In genomic region chr10:7667342-7667802, GRCm38 (mm10) we compare ENCODE assay signal across 7 mouse cellular contexts. TPM values are rescaled to one million over a fixed set of nuclear protein-coding genes. Genes with fewer than 3 reads are reported as not detected.
DNase-seq lines count a peak whose midpoint lies in the region; ATAC-seq lines count a peak whose summit lies in the region.

Gene Nup43 (plus strand): TSS chr10:7667503.

- no peaks in the 10 kb centered on the region for H3K9me3 ChIP-seq in embryonic facial prominence, embryonic 10.5 days
- no peaks in the 10 kb centered on the region for H3K9me3 ChIP-seq in limb, embryonic 11.5 days (ENCODE audit: control insufficient read depth, low read length)
- no peaks in the 10 kb centered on the region for H3K9me3 ChIP-seq in midbrain, embryonic 14.5 days (ENCODE audit: control insufficient read depth, low read length)

- H3K4me1 ChIP-seq in embryonic facial prominence, embryonic 10.5 days: peaks cover 20% of the 10 kb centered on the region
- H3K4me1 ChIP-seq in limb, embryonic 11.5 days (ENCODE audit: control insufficient read depth, insufficient read depth, low read length): peaks cover 6% of the 10 kb centered on the region; the same call in 1 of the 2 replicates
- H3K4me1 ChIP-seq in midbrain, embryonic 14.5 days (ENCODE audit: control insufficient read depth, insufficient read depth, low read length): peaks cover 15% of the 10 kb centered on the region; the same call in 1 of the 2 replicates

- peak within 1 kb of the TSS; percentile 89 for H3K27ac ChIP-seq in embryonic facial prominence, embryonic 10.5 days (replicated peaks)
- peak within 1 kb of the TSS; percentile 56; the same call in 1 of the 2 replicates for H3K27ac ChIP-seq in limb, embryonic 11.5 days (replicated peaks; ENCODE audit: low read depth, low read length)
- H3K27ac ChIP-seq in midbrain, embryonic 14.5 days (replicated peaks; ENCODE audit: low read depth, low read length): peak within 1 kb of the TSS; percentile 61

- under 1% methylated on average over 24 of the region's 24 CpGs for WGBS in embryonic facial prominence, embryonic 10.5 days
- 0% methylated on average over 24 of the region's 24 CpGs for WGBS in limb, embryonic 11.5 days
- under 1% methylated on average over 24 of the region's 24 CpGs for WGBS in midbrain, embryonic 14.5 days

- peak within 1 kb of the TSS; percentile 92 for H3K4me3 ChIP-seq in embryonic facial prominence, embryonic 10.5 days
- peak within 1 kb of the TSS; percentile 85 for H3K4me3 ChIP-seq in limb, embryonic 11.5 days (ENCODE audit: low read depth, low read length)
- H3K4me3 ChIP-seq in midbrain, embryonic 14.5 days (replicated peaks; ENCODE audit: low read depth, low read length): peak within 1 kb of the TSS; percentile 73

- peaks cover 30% of the 10 kb centered on the region for H3K36me3 ChIP-seq in embryonic facial prominence, embryonic 10.5 days (replicated peaks)
- H3K36me3 ChIP-seq in limb, embryonic 11.5 days (ENCODE audit: control insufficient read depth, insufficient read depth, low read length): peaks cover 2% of the 10 kb centered on the region; the same call in 1 of the 2 replicates
- H3K36me3 ChIP-seq in midbrain, embryonic 14.5 days (ENCODE audit: control insufficient read depth, insufficient read depth, low read length): peaks cover 19% of the 10 kb centered on the region

- peak; percentile 93 for DNase-seq in adrenal gland, postnatal 10 days
- DNase-seq in embryonic facial prominence, embryonic 10.5 days (ENCODE audit: low spot score): peak; percentile 91
- peak; percentile 94 for DNase-seq in kidney, adult 18-20 months
- peak; percentile 93 for DNase-seq in limb, embryonic 11.5 days (ENCODE audit: low spot score)
- peak; percentile 97 for DNase-seq in midbrain, embryonic 14.5 days
- DNase-seq in spleen, adult 18-20 months: peak; percentile 76 to 88

- H3K9ac ChIP-seq in limb, embryonic 11.5 days (ENCODE audit: low read length): peak within 1 kb of the TSS; percentile 71
- peak within 1 kb of the TSS; percentile 67 for H3K9ac ChIP-seq in midbrain, embryonic 14.5 days (replicated peaks; ENCODE audit: low read length)

- H3K27me3 ChIP-seq in embryonic facial prominence, embryonic 10.5 days (replicated peaks; ENCODE audit: low read depth, poor library complexity, severe bottlenecking): no peaks in the 10 kb centered on the region
- no peaks in the 10 kb centered on the region for H3K27me3 ChIP-seq in limb, embryonic 11.5 days (ENCODE audit: control insufficient read depth, insufficient read depth, low read length)
- no peaks in the 10 kb centered on the region for H3K27me3 ChIP-seq in midbrain, embryonic 14.5 days (ENCODE audit: control insufficient read depth, insufficient read depth, low read length)

- peak; percentile 62 for ATAC-seq in granulocyte monocyte progenitor cell, adult 5-6 weeks (replicated peaks; ENCODE audit: poor library complexity, severe bottlenecking)
- peak; percentile 84 for ATAC-seq in limb, embryonic 11.5 days (ENCODE audit: insufficient number of reproducible peaks, low FRiP score, low TSS enrichment, low read depth)
- peak; percentile 90 for ATAC-seq in midbrain, embryonic 14.5 days (ENCODE audit: low FRiP score, low TSS enrichment)

- peak within 1 kb of the TSS; percentile 52 for H3K4me2 ChIP-seq in limb, embryonic 11.5 days (ENCODE audit: low read depth, severe bottlenecking)
- peak within 1 kb of the TSS; percentile 86 for H3K4me2 ChIP-seq in midbrain, embryonic 14.5 days (ENCODE audit: low read length)

RNA-seq across cellular contexts. Expression of gene Nup43, which starts in this region (rescaled TPM):
- 10 to 100 TPM; 11.7 to 14.4 TPM for total RNA-seq in adrenal gland, postnatal 10 days (2021)
- 95.4 and 95.9 TPM in 2 replicates for polyA plus RNA-seq in embryonic facial prominence, embryonic 10.5 days (2016; fragmentation: Nextera tagmentation; extraction: Ambion mirVana)
- 18.7 and 40.1 TPM in 2 replicates for total RNA-seq in granulocyte monocyte progenitor cell, adult 5-6 weeks (2014; fragmentation: Nextera tagmentation)
- 26.2 and 27.2 TPM in 2 replicates for total RNA-seq in granulocyte monocyte progenitor cell, adult 5-6 weeks (2017)
- polyA plus RNA-seq in limb, embryonic 11.5 days (2014; fragmentation: Nextera tagmentation; extraction: Ambion mirVana): 80.2 and 81.0 TPM in 2 replicates
- polyA plus RNA-seq in midbrain, embryonic 14.5 days (2014; fragmentation: Nextera tagmentation; extraction: Ambion mirVana): 33.0 and 36.0 TPM in 2 replicates

Comparison
In these comparisons a context has a peak if more than half of its experiments do, and no peak if none do; other contexts are left out.
1. Peak in every context shown above with its lines: DNase-seq, ATAC-seq, H3K4me3 ChIP-seq and H3K27ac ChIP-seq.